ENCODE assay signal across 8 mouse cellular contexts in the genomic region with DNA sequence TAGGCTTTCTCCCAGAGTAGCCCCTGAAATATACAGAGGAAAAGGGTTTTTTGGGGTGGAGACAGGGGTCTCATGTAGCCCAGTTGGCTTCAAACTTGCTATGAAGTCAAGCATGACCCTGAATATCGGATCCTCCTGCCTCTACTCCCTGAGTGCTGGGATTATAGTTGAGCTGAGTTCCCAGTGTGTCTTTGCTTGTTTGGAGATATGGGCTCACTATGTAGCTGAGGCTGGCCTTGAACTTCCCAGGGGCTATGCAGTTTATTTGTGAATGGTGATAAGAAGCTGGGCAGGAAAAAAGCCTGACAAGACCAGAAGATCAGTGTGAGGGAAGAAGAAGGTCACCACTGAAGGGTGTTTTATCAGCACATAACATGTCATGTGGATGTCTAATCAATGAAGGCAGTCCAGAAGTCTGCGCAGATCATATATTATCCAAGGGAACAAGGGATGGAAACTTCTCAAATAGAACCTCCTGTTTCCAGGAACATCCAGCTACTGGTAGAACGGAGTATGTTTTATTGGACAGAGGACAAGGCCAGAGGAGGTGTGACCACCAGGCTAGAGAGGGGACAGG. TPM values are rescaled to one million over a fixed set of nuclear protein-coding genes. Genes with fewer than 3 reads are reported as not detected.
DNase-seq lines count a peak whose midpoint lies in the region; ATAC-seq and TF ChIP-seq lines count a peak whose summit lies in the region.

No protein-coding gene starts in this region.

- peak overlapping the region; percentile 61 for H3K9ac ChIP-seq in lung, embryonic 14.5 days
- peak overlapping the region; percentile 57 for H3K9ac ChIP-seq in limb, embryonic 13.5 days
- no peak overlapping the region; the same call in 1 of the 2 replicates for H3K9ac ChIP-seq in neural tube, embryonic 14.5 days (replicated peaks; ENCODE audit: low read depth, low read length)

- H3K36me3 ChIP-seq in lung, embryonic 14.5 days (ENCODE audit: insufficient read depth), result no peaks in the 10 kb centered on the region
- peaks cover 6% of the 10 kb centered on the region; the same call in 1 of the 2 replicates for H3K36me3 ChIP-seq in limb, embryonic 13.5 days
- H3K36me3 ChIP-seq in neural tube, embryonic 14.5 days (ENCODE audit: control insufficient read depth, insufficient read depth, low read length), result no peaks in the 10 kb centered on the region

- no peak for DNase-seq in lung, embryonic 14.5 days
- DNase-seq in lung, postnatal 25 days (ENCODE audit: low spot score), result no peak
- DNase-seq in thymus, postnatal 0 days (ENCODE audit: low spot score), result no peak
- no peak for DNase-seq in gastrocnemius, adult 8-10 months (ENCODE audit: low spot score in 2 of 2)
- no peak for DNase-seq in adrenal gland, postnatal 4 days (ENCODE audit: low spot score in 2 of 2)

- peak overlapping the region; percentile 3; the same call in 1 of the 2 replicates for H3K27ac ChIP-seq in lung, embryonic 14.5 days (ENCODE audit: low read depth)
- H3K27ac ChIP-seq in limb, embryonic 13.5 days, result no peak overlapping the region
- H3K27ac ChIP-seq in neural tube, embryonic 14.5 days (ENCODE audit: low read depth, low read length), result 0 out of 2 replicates have a peak overlapping the region, but pooled peaks have one; percentile 36

- H3K4me3 ChIP-seq in lung, embryonic 14.5 days (ENCODE audit: low read depth, low read length), result peak overlapping the region; percentile 46
- H3K4me3 ChIP-seq in limb, embryonic 13.5 days, result peak overlapping the region; percentile 47
- H3K4me3 ChIP-seq in neural tube, embryonic 14.5 days (ENCODE audit: low read depth, low read length), result peak overlapping the region; percentile 36

- WGBS in lung, embryonic 14.5 days, result 83% methylated on average over 3 of the region's 3 CpGs
- 85% methylated on average over 3 of the region's 3 CpGs for WGBS in limb, embryonic 13.5 days
- 83% methylated on average over 3 of the region's 3 CpGs for WGBS in neural tube, embryonic 14.5 days

- TF ChIP-seq CTCF in lung, embryonic 14.5 days (IDR thresholded peaks at IDR 0.05; ENCODE audit: low read depth), result no peak

- no peaks in the 10 kb centered on the region for H3K4me1 ChIP-seq in lung, embryonic 14.5 days (ENCODE audit: insufficient read depth)
- no peaks in the 10 kb centered on the region for H3K4me1 ChIP-seq in limb, embryonic 13.5 days
- H3K4me1 ChIP-seq in neural tube, embryonic 14.5 days (ENCODE audit: control insufficient read depth, insufficient read depth, low read length), result no peaks in the 10 kb centered on the region

- peaks cover 6% of the 10 kb centered on the region; the same call in 1 of the 2 replicates for H3K9me3 ChIP-seq in lung, embryonic 14.5 days (ENCODE audit: low read depth, low read length)
- peaks cover 16% of the 10 kb centered on the region; the same call in 1 of the 2 replicates for H3K9me3 ChIP-seq in limb, embryonic 13.5 days
- H3K9me3 ChIP-seq in neural tube, embryonic 14.5 days (ENCODE audit: control insufficient read depth, low read length), result no peaks in the 10 kb centered on the region

- peak; percentile 54 for ATAC-seq in lung, embryonic 14.5 days (ENCODE audit: insufficient read depth)
- ATAC-seq in erythroid progenitor cell, adult 5-6 weeks (replicated peaks; ENCODE audit: low FRiP score, poor library complexity, severe bottlenecking), result peak; percentile 46
- ATAC-seq in limb, embryonic 13.5 days (ENCODE audit: low FRiP score, low read depth), result 0 out of 2 replicates have a peak, but pooled peaks have one; percentile 19
- ATAC-seq in neural tube, embryonic 14.5 days (ENCODE audit: low read depth), result no peak; the same call in 1 of the 2 replicates

- H3K27me3 ChIP-seq in lung, embryonic 14.5 days (ENCODE audit: insufficient read depth, low read length), result no peaks in the 10 kb centered on the region
- H3K27me3 ChIP-seq in limb, embryonic 13.5 days, result no peaks in the 10 kb centered on the region
- H3K27me3 ChIP-seq in neural tube, embryonic 14.5 days (ENCODE audit: control insufficient read depth, insufficient read depth, low read length), result no peaks in the 10 kb centered on the region

- peak overlapping the region; percentile 69 for H3K4me2 ChIP-seq in lung, embryonic 14.5 days
- peak overlapping the region; percentile 63 for H3K4me2 ChIP-seq in limb, embryonic 13.5 days (replicated peaks)
- H3K4me2 ChIP-seq in neural tube, embryonic 14.5 days (ENCODE audit: low read depth, low read length), result peak overlapping the region; percentile 49

RNA-seq across cellular contexts. Expression of gene Ulk4, which starts 9.4 kb away (rescaled TPM):
- 123 and 125 TPM in 2 replicates for polyA plus RNA-seq in lung, embryonic 14.5 days (2014; fragmentation: Nextera tagmentation; extraction: Ambion mirVana)
- total RNA-seq in erythroid progenitor cell, adult 5-6 weeks (2015; ENCODE audit: low replicate concordance), result 2.5 TPM in 1 of 2 replicates, not detected in the other
- total RNA-seq in erythroid progenitor cell, adult 5-6 weeks (2017; ENCODE audit: low replicate concordance), result 3.1 TPM in 1 of 2 replicates, not detected in the other
- polyA plus RNA-seq in limb, embryonic 13.5 days (2015; fragmentation: Nextera tagmentation; extraction: Ambion mirVana), result 167 and 187 TPM in 2 replicates
- polyA plus RNA-seq in neural tube, embryonic 14.5 days (2014; fragmentation: Nextera tagmentation; extraction: Ambion mirVana), result 65.5 and 86.7 TPM in 2 replicates
- polyA plus RNA-seq in thymus, postnatal 0 days (2015; fragmentation: Nextera tagmentation; extraction: Ambion mirVana), result 55.5 and 65.0 TPM in 2 replicates
- total RNA-seq in gastrocnemius, adult 8-10 months (2022), result under 1 TPM in 1 of 4 experiments, not detected in 3; 0.44 TPM
- 1 to 10 TPM; 5.3 to 5.7 TPM for total RNA-seq in adrenal gland, postnatal 4 days (2021)

RNA-seq across cellular contexts. Expression of gene Trak1, which starts 10.9 kb away (rescaled TPM):
- polyA plus RNA-seq in lung, embryonic 14.5 days (2014; fragmentation: Nextera tagmentation; extraction: Ambion mirVana), result 20.8 and 20.9 TPM in 2 replicates
- 13.4 and 14.4 TPM in 2 replicates for total RNA-seq in erythroid progenitor cell, adult 5-6 weeks (2015; ENCODE audit: low replicate concordance)
- total RNA-seq in erythroid progenitor cell, adult 5-6 weeks (2017; ENCODE audit: low replicate concordance), result 5.8 and 7.2 TPM in 2 replicates
- 17.0 and 17.7 TPM in 2 replicates for polyA plus RNA-seq in limb, embryonic 13.5 days (2015; fragmentation: Nextera tagmentation; extraction: Ambion mirVana)
- polyA plus RNA-seq in neural tube, embryonic 14.5 days (2014; fragmentation: Nextera tagmentation; extraction: Ambion mirVana), result 58.6 and 60.0 TPM in 2 replicates
- 17.0 and 22.6 TPM in 2 replicates for polyA plus RNA-seq in thymus, postnatal 0 days (2015; fragmentation: Nextera tagmentation; extraction: Ambion mirVana)
- 100 to 1,000 TPM; 133 to 200 (median 169) TPM for total RNA-seq in gastrocnemius, adult 8-10 months (2022)
- 10 to 100 TPM; 76.0 to 83.4 TPM for total RNA-seq in adrenal gland, postnatal 4 days (2021)
